Mouse (Mus musculus) T-cell, adult 2 months (primary cell): ENCODE data around the gene Fancd2os.

Source experiments
- DNase-seq: peaks from one replicate; pipeline ENCODE4 v3.0.0; 2022; ENCODE audit warnings: low spot score

Fancd2os gene

DNA sequence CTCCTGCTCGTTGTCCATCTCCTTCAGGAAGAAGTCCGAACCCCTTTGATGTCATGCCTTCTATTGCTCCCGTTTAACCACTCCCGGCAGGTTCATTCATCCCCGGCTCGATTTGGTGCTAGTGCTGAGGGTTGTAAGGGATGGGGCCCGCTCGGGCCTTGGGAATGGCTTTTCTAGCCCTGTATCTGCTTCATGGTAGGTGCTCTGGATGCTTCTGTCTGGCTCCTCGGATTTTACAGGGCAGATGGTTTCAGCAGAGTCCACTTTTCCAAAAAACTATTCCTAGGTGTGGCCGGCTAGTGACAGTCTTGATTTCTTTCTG is 4.7 kb upstream of the Fancd2os start:
- DNase-seq, result no peak

DNA sequence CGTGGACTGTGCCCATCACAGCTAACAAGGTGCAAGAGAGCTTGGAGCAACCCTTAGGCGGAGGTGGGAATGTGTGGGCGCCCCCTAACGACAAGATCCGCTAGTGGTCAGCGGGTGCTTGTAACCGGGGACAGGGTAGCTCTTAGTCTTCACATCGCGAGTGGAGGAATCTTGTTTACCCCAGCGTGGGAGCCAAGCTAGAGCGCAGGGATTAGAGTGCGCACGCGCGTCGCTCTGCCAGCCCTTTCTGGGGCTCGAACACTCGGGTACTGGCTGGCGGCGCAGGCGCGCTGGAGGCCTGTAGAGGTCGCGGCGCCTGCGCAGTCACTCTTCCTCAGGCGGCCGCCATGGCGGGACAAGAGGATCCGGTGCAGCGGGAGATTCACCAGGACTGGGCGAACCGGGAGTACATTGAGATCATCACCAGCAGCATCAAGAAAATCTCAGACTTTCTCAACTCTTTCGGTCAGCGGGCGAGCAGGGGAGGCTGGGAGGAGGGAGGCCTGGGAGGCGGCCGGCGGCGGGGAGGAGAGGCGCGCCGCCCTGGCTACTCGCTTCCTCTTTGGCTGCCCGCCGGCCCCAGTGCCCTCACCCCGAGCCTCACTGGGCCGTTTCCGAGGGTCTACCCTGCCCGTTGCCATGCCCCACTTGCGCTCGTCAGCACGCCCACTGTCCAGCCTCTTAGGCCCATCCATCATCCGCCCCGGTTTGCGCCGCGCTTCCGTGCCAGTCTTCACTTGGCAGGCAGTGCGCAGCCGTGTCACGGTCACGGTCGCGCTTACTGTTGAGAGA is 4.1 kb upstream of the Fancd2os start, which contains the start of gene Brk1:
Gene Brk1, plus strand, starts transcription at position 341 of the 792 bp plus-strand sequence.
- DNase-seq, result peak; percentile 81

- DNase-seq, result no peak
Observed at GRCm38 (mm10) chr6:113603993-113604392, 3.5 kb upstream of the Fancd2os start.

DNA sequence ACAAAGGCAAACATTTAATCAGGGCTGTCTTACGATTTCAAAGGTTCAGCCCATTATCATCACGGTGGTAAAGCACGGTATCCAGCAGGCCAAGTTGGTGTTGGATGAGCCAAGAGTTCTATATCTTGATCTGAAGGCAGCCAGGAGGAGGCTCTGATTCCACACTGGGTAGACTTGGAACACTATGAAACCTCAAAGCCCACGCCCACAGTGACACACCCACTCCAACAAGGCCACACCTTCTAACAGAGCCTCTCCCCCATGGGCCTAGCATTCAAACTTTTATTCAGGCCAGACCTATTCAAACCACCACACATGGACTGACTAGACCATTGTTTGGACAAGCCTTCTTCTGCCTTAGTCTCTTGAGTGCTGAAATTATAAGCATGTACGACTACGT is 2.3 kb upstream of the Fancd2os start:
- DNase-seq, result no peak

- no peak for DNase-seq
Observed at GRCm38 (mm10) chr6:113599833-113600232, 682 bp downstream of the Fancd2os start.

GRCm38 (mm10) chr6:113597945-113598344 is 2.6 kb downstream of the Fancd2os start:
- DNase-seq, result no peak

GRCm38 (mm10) chr6:113592637-113593036 is 7.9 kb downstream of the Fancd2os start:
- DNase-seq, result no peak

DNA sequence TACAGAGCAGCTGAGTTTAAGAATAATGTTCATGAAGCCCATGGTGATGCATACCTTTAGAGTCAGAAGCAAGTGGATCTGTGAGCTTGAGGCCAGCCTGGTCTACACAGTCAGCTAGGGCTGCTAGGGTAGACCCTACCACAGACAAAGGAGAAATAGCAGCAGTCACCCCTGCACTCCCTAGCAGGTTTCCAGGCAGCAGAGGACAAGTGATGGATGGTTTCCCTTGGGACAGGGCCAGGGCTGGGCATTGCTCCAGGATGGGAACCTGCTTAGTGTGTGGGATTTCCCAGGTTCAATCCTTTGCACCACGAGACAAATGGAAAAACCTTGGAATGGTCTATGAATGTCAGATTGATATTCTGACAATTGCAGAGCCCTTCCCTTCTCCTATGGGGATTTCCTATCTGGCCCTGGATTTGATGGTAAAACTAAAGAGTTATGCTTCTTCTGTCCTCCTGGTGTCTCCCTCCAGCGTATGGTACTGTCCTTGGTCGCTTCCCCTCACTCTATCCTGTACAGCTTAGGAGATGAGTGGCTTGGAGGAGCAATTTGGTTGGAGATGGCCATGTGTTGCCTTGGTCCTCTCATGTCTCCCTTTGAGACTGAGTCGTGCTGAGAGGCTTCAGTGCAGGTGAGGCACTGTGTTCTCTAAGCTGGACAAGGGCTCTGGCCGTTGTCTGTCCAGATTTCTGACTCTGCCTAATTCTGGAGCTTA is 13.9 kb downstream of the Fancd2os start:
- DNase-seq, result no peak

GRCm38 (mm10) chr6:113585065-113585464 is 15.4 kb downstream of the Fancd2os start:
- no peak for DNase-seq

DNA sequence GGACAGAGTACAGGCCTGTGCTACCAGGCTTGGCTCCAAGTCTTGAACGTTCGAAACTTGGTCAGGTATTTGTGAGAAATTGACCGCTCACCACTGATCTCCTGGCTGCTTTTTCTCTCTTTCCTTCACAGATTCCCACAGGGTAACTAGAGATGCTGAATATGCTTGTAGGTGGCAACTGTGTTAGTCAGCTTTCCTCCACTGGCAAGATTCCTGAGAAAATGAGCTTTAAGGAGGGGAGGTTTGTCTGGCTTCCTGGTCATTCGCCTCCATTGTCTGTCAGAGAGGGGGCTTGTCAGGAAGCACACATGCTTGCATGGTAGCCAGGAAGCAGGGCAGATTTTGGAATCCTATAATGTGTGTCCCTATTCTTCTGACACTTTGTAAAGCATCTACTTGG is 17.5 kb downstream of the Fancd2os start:
- DNase-seq, result no peak

DNA sequence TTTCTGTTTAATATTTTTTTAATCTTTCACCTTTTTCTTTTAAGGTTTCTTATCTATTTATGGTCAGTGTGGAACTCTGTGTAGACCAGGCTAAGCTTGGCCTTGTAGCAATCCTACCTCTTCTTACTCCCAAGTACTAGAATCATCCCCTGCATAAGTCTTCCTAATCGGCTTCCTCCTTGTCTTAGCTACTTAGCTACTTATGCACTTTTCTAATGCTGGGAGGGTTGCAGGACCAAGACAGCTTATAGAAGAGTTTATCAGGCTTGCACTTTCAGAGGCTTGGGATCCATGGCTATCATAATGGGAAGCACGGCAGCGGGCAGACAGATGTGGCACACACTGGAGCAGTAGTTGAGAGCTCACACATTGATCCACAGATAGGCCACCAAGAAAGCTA is 21.2 kb downstream of the Fancd2os start:
- no peak for DNase-seq

- DNase-seq, result no peak
Observed at GRCm38 (mm10) chr6:113576044-113576443, 24.5 kb downstream of the Fancd2os start.

DNA sequence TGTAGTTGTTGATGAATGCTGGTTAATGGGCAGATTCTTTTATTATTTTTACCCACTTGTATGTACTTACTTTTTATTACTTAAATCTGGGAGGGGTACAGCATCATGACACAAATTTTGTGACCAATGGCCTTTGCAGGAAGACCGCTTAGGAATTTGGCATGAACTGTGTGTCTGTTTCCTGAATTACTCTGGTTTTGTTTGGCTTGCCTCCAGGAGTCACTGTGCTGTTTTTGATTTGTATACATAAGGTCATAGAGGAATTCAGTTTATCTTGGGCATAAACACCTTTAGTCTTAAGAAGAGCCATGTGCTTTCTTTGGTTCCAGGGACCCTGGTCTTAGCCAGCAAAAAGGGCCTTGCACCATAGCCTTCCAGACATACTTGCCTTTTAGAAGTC is 36.0 kb downstream of the Fancd2os start:
- no peak for DNase-seq

DNA sequence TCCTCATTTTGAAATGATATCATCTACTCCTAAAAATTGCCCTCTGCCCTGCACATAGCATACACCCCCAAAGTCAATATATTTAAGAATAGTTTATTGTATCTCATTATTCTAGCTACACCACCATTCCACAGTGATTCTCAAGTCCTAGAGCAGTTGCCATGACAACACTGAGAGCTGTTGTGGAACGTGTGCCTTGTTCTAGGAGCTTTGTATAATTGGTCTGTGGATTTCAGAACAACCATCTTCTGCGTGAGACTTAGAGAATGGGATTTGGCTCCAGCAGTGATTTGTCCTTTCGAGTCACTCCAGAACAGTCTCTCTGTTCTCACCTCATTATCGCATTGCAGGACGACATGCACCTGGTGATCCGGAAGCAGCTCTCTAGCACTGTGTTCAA is 40.8 kb downstream of the Fancd2os start:
- no peak for DNase-seq
